ENCODE assay signal across 29 mouse cellular contexts in the genomic region with DNA sequence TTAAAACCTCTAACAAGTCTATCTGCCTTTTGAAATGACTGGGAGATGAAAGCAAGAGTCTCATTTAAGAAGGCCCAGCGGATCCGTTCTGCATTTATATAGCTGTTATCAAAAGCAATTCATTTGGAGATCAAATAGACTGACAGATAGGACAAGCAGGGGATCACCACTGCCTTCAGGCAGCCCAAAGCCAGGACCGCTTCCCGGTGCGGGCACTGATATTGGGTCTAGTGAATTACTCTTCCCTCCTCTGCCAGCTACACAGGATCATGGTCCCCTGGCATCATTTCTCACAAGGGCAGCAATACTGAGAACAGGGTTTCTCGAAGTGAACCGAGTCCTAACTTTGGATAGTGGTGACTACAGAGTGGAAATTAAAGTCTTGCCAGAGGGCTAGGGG.
"Had no signal": no experiment of that assay in that cellular context is flagged by ENCODE, and none has a peak within 500 bp of the region (broad histone marks: within the 10 kb centered on the region; RNA-seq: fewer than 3 reads in every experiment).

No protein-coding gene starts in this region.

- H3K36me3 ChIP-seq: embryonic facial prominence, embryonic 10.5 days; embryonic facial prominence, embryonic 12.5 days; embryonic facial prominence, embryonic 13.5 days; embryonic facial prominence, embryonic 15.5 days; forebrain, embryonic 10.5 days; forebrain, embryonic 12.5 days; forebrain, embryonic 15.5 days had no signal

- DNase-seq: cerebellum, adult 2 months; cerebellum, adult 8-10 months; cerebellum, adult 9-10 months; cerebellum, adult 9-11 months; cerebellum, postnatal 10 days; cerebellum, postnatal 14 days; cerebellum, postnatal 25 days; cerebellum, postnatal 36 days; embryo, embryonic 11 days; forebrain, postnatal 0 days; gastrocnemius, adult 2 months; gastrocnemius, postnatal 10 days; gastrocnemius, postnatal 14 days; gastrocnemius, postnatal 25 days; gastrocnemius, postnatal 36 days; heart, adult 11 months; heart, adult 18-20 months; heart, adult 2 months had no signal

- ATAC-seq: forebrain, embryonic 13.5 days; forebrain, embryonic 14.5 days; forebrain, embryonic 15.5 days; forebrain, embryonic 16.5 days; forebrain, postnatal 0 days had no signal

- H3K4me1 ChIP-seq: embryonic facial prominence, embryonic 10.5 days; embryonic facial prominence, embryonic 12.5 days; embryonic facial prominence, embryonic 13.5 days; embryonic facial prominence, embryonic 15.5 days; forebrain, embryonic 10.5 days; forebrain, embryonic 12.5 days; forebrain, embryonic 13.5 days; forebrain, embryonic 15.5 days had no signal

- H3K27ac ChIP-seq: embryonic facial prominence, embryonic 10.5 days; embryonic facial prominence, embryonic 12.5 days; embryonic facial prominence, embryonic 13.5 days; embryonic facial prominence, embryonic 15.5 days; forebrain, embryonic 10.5 days; forebrain, embryonic 12.5 days; forebrain, embryonic 13.5 days; forebrain, embryonic 15.5 days; gastrocnemius, adult 2 months; heart, adult 2 months had no signal

- H3K4me3 ChIP-seq: embryonic facial prominence, embryonic 10.5 days; embryonic facial prominence, embryonic 12.5 days; embryonic facial prominence, embryonic 13.5 days; embryonic facial prominence, embryonic 15.5 days; erythroblast, embryonic 14.5 days; forebrain, embryonic 10.5 days; forebrain, embryonic 12.5 days; forebrain, embryonic 13.5 days; forebrain, embryonic 15.5 days; gastrocnemius, adult 2 months; heart, adult 2 months had no signal

- H3K9ac ChIP-seq: embryonic facial prominence, embryonic 12.5 days; embryonic facial prominence, embryonic 13.5 days; embryonic facial prominence, embryonic 15.5 days; forebrain, embryonic 12.5 days; forebrain, embryonic 13.5 days; forebrain, embryonic 15.5 days; forebrain, postnatal 0 days had no signal

- H3K27me3 ChIP-seq: embryonic facial prominence, embryonic 12.5 days; embryonic facial prominence, embryonic 13.5 days; embryonic facial prominence, embryonic 15.5 days; forebrain, embryonic 12.5 days; forebrain, embryonic 13.5 days; forebrain, embryonic 15.5 days had no signal

- H3K9me3 ChIP-seq: embryonic facial prominence, embryonic 10.5 days; embryonic facial prominence, embryonic 12.5 days; embryonic facial prominence, embryonic 13.5 days; embryonic facial prominence, embryonic 15.5 days; forebrain, embryonic 10.5 days; forebrain, embryonic 12.5 days; forebrain, embryonic 13.5 days; forebrain, embryonic 15.5 days had no signal

- H3K4me2 ChIP-seq: embryonic facial prominence, embryonic 12.5 days; embryonic facial prominence, embryonic 13.5 days; embryonic facial prominence, embryonic 15.5 days; forebrain, embryonic 12.5 days; forebrain, embryonic 13.5 days; forebrain, embryonic 15.5 days had no signal
